Mouse (Mus musculus) spleen, embryonic (tissue): ENCODE data around the gene Atp6v0e.

Source experiments
- CTCF ChIA-PET: fragments of 350-600 bp; sonication (Branson Sonifier 250); formaldehyde crosslinking; loops from one replicate; lab custom pipeline; 2022; lab: Charles Lee

Gene Atp6v0e

DNA sequence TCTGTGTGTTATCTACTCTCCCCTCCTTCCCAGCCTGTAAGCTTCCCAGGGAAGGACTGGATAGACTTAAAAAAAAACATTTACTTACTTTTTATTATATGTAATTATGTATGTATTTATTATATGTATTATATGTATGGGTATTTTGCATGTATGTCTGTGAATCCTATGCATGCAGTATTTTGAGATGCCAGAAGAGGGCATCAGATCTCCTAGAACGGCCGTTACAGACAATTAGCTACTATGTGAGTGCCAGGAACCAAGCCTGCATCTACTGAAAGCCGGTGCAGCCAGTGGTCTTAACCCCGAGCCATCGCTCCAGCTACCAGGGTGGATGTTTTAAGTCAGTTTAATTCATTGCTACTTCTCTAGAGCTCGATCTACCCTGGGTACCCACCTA is 18.2 kb downstream of the Atp6v0e start:
- CTCF ChIA-PET, result no interaction called here

DNA sequence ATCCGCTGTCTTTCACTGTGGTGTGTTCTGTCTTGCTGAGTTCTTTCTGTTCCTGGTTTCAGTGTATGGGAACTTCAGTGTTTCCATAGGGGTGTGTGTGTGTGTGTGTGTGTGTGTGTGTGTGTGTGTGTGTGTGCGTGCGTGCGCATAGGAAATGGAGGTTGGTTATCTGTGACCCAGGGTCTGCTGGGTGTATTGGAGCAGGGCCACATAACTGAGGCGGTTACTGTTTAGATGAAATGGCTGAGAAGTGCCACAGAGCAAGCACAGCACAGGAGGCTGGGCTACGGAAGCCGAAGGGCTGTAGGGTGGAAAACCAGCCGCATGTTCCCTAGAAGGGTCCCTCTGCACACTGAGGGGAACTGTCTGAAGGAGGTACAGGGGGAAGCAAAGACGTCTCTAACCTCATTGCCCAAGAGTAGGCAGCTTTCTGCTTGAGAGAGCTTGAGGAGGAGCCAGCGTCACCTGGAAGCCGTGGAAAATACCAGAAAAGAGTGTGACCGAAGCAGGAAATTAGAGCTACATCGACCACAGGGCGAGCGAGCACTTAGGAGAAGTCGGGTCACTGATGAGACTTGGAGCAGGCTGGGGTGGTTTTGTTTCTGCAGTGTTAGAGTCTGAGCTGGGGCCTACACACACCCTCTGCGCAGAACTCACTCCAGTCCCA is 23.4 kb downstream of the Atp6v0e start:
- CTCF ChIA-PET, result no interaction called here

DNA sequence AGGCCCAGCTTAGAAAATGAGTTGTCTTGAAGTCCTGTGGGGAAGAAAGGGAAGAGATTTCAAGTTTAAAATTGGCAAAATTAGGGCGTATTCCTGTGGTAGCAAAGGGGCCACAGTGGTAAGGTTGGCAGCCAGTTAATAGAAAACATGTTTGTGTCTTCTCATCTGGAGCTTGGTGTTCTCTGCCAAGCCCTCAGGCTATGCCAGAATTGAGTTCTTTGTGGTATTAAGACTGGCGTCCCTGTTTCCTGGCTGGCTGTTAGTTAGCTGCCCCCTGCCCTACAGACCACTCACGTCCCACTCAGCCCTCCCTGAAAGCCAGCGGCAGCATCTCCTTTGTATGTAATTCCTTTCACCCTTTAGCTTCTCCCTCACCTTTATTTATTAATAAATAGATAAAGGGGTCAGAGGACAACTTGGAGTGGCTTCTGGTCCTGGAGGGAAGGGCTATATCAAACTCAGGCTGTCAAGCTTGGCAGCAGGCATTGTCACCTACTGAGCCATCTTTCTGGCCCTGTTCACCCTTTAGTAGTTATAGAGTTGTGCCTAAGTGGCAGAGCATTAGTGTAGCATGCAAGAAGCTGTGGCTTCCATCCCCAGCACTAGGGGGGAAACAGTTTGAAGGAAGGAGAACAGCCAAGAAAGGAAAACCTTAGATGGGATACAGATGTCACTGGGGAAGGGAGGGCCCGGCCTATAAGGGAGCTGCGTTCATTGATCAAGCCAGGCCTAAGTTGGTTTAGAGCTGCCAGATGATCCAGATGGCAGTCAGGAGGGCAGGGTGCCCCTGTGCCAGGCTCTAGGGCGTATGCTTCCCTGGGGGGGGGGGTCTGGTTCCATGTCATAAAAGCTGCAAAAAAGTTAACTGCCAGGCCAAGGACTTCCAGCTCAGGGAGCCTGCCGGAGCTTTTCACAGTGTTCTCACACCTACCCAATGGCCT is 26.0 kb downstream of the Atp6v0e start:
- CTCF ChIA-PET, result interaction anchor here (0.5 to 1.1 kb wide), 3 partner anchors 11 to 199 kb away, joined by 3 read pairs; no protein-coding TSS in a partner anchor

DNA sequence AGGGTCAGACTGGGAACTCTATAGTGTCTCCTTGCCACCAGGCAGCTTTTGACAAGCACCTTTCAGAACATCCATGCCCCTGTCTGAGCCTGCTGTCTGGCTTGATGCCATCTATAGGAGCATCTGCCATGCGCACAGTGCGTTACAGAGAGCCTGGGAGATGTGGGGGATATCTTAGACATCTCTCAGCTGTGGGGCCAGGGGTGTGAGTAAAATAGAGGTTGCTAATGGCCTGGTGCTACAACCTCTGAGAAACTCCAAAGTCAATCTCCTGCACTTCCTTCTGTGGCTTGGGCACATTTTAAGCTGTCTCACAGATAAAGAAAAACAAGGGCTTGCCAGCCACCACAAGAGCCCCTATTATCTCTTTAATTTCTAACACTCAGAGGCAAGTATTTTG is 26.8 kb downstream of the Atp6v0e start:
- CTCF ChIA-PET, result interaction anchor here (0.5 to 0.6 kb wide), 2 partner anchors 12 to 198 kb away, joined by 3 read pairs; no protein-coding TSS in a partner anchor

DNA sequence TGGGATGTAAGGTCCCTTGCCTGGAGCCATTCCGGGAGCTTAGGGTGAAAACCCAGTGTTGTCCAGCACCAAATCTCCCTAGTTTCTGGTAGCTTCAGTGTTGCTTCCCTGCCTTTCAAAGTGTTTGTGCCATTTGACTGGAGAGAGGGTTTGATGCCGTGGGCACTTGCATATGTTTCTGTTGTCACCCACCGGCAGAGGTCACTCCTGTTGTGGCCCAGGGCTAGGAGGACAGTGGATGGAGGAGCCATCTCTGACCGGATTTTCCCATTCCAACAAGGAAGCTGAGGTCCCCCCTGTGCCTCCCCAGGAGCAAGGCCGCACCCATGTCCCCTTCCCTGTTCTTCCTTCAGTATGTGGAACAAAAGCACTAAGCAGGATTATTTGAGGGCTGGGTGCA is 27.2 kb downstream of the Atp6v0e start:
- CTCF ChIA-PET, result no interaction called here

DNA sequence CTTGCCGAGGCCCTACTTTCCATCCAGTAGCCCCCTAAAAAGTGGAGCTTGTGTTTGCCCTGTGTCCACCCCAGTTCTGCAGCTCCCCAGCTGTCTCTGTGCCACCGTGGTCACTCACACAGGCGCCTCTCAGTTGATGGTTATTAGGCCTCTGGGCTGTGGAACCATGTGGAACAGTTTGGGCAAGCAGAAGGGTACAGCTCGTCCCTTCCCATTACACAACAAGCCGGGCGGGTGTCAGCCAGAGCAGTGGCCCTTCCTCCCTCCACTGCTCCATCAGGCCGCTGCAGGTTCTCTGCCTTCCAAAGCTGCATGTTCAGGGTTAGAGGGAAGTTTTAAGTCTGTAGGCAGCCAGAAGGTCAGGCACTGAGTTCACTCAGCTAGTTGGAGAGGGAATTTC is 28.1 kb downstream of the Atp6v0e start:
- CTCF ChIA-PET, result no interaction called here

DNA sequence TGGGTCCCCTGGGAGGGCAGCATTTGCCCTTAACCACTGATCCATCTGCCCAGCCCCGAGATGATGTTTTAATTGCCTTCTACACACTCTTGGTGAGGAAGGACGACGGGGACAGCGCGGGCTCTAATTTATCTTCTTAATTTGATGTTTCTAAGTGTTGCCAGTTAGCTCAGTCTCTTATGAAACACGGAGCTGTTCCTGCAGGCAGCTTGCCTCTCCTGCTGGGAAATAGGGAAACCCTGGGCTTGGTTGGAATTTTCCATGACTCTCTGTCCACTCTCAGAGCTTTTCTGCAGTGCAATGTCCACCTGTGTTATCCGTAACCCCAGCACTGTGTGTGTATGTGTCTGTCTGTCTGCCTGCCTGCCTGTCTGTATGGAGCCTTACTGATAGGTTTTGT is 30.4 kb downstream of the Atp6v0e start:
- CTCF ChIA-PET, result no interaction called here

DNA sequence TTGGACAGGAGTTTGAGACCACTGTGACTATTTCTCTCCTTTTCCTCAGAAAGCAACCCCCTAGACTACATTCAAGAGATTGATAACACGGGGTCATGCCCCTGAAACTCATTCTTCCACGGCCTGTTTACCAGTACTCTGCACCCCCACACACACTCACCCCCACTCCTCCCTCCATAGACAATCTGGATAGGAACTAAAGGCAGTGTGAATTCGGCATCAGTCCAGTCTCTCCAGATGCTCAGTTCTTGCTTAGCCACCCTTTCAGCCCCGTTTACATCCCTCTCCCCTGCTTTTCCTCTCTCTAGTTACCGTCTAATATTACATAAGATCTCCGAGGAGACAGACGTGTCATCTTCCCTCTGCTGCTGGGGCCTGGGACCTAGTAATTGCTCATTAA is 31.1 kb downstream of the Atp6v0e start:
- CTCF ChIA-PET, result no interaction called here

DNA sequence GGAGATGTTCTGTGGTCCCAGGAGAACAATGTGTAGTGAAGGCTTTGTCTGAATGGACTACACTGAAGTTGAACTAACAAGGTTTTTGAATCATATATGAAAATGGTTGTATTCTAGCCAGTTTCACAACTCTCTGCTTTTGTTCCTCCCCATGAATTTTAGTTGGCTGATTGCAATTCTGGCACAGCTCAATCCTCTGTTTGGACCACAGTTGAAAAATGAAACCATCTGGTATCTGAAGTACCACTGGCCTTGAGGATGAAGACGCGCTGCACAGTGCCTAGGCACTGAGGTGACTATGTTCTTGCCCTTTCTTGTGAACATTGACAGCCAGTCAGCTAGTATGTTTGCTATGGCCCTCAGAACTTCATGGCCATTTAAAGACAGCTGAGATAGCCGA is 32.2 kb downstream of the Atp6v0e start:
- CTCF ChIA-PET, result interaction anchor here (1.2 kb wide), 1 partner anchor 17 kb away, joined by 3 read pairs; no protein-coding TSS in a partner anchor

DNA sequence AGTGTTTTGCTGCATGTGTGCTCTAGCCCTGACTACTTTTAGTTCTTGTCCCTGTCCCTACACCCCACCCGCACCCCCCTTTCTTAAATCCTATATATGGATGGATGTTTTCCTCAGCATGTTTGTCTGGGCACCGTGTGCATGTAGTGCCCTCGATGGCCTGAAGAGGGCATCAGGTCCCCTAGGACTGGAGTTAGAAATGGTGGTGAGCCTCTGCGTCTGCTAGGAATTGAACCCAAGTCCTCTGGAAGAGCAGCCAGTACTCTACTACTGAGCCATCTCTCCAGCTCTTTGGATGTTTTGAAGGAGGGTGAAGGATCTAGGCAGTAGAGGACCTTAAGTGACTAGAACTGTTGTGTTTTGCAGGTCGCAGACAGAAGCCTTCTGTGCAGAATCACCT is 35.8 kb downstream of the Atp6v0e start:
- CTCF ChIA-PET, result interaction anchor here (0.7 to 0.9 kb wide), 2 partner anchors 40 to 190 kb away, joined by 3 to 5 read pairs; no protein-coding TSS in a partner anchor

DNA sequence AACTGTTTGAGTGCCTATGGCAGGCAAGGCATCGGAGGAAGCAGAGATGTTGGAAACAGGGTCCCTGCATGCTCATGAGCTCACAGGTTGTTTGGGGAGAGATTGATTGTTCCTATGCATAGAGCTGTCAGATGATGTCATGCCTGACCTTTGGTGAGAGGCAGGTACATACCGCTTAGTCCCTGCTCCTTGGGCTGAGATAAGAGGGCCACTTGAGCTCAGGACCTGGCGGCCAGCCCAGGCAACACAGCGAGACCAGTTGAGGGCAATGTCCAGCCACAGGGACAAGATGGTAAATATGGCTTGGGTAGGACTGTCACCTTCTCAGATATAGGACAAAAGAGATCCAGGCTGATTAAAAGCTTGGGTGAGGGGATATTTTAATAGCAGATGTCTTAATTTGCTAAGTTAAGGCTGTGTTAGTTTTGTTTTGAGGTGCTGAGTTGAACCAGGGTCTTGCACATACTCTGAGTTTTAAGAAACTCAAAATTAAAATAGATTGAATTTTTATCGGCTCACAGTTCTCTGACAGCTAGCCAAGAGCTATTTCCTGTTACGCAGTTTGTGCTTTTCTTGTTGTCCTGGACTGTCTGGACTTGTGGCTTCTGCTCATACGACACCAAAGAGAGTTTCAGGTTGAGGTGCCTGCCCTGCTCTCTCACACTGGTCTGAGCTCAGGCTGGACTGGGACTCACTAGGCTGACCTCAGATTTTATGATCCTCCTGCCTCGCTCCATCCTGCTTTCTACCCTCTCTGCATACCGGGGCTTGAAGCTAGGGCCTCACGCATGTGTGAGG is 37.0 kb downstream of the Atp6v0e start:
- CTCF ChIA-PET, result interaction anchor here (0.5 to 0.9 kb wide), 4 partner anchors 39 to 533 kb away, joined by 3 to 5 read pairs (median 3); no protein-coding TSS in a partner anchor

DNA sequence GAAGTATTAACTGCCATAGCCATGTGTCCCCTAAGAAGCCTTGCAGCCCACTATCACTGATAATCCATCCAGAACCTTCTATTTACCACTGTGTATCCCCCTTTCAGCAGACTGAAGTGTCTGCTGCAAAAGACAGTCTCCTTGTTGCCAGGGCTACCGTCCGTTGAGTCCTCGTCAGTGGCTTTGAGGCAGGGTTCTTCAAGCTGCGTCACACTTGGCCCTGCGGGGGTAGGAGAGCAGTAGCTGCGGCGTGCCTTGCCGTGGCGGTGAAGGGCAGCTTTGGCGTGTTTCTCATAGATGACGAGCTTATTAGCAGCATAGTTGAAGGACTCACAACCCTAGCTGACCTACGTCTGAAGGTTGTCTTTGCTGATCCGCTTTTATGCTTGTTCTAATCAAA is 38.5 kb downstream of the Atp6v0e start:
- CTCF ChIA-PET, result no interaction called here

DNA sequence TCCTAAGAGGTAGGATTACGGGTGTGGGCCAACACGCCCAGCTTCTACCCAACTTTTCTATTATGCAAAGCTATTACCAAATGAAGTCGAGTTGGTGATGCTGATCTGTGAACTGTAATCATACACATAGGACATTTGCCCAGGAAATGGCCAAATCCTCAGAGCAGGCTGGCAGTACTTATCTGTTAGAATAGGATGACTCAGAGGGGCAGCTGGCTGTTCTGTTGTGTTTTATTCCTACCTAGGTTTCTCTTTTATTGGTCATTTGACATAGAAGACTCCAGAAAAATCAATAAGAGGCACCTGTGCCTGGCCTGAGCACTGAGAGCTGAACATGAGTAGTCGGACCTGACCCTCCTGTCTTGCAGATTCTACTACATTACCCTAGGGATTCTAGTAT is 39.6 kb downstream of the Atp6v0e start:
- CTCF ChIA-PET, result no interaction called here

DNA sequence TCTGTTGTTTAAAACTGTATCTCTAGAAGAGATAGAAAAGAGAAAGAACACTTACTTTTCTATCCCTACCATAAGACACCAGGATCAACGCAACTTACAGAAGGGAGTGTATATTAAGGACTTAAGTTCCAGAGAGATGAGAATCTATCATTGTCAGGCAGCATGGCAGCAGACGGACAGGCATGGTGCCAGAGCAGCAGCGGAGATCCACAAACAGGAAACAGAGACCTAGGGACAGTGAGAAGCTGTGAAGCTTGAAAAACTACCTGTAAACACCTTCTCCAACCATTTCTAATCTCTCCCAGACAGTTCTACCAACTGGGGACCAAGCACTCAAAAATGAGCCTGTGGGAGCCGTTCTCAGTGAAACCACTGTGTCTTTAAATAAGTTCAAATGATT is 40.6 kb downstream of the Atp6v0e start:
- CTCF ChIA-PET, result no interaction called here

DNA sequence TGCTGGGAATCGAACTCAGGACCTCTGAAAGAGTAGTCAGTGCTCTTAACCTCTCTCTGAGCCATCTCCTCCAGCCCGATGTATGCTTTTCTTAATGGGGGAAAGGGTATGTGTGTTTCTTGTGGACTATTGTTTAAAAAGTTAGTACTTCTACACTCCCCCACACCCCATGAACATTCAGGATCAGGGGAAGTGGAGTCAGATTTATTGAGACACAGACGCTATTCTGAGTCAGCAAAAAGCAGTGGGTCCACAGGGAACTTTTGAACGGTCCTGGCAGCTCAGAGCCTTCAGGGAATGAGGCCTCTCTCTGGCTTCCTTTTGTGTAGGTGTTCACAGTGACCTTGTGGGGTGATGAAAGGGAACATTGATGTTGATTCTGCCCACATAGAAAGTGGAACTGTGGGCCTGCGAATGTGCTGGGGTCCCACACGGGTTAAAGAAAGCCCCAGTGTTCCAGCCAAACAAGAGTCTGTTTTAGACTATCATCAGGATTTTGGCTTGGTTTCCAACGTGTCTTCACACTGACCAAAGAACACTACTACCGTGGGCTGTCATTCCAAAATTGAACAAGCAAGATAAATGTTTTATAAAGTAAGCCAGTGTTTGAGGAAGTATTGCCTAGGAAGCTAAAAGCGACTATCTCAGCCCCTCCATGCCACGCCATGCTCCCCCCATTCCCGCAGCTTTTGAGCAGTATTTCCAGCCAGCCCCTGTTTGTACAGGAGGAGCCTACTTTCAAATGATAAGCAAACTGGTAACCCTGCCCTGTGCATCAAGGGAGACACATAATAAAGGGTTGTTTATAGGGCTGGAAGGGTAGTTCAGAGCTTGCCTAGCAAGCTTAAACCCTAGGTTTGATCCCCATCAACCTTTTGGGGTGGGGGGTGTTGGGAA is 42.7 kb downstream of the Atp6v0e start:
- CTCF ChIA-PET, result no interaction called here

DNA sequence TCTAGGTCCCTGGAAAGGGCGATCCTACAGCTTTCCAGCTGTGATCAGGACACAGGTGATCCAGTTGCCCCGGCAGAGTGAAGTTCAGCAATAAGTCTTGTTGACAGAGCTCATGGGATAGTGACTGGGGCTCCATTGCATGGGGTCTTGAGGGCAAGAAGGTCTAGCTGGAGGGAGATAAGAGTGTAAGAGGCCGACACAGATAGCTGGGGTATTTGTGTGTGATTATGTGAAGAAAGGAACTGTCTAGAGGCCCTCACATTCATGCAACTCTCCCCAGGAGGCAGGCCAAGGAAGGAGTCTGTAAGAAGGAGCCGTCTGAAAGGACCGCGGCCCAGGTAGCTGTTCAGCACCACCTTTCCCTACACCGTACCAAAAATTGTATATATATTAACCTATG is 44.0 kb downstream of the Atp6v0e start:
- CTCF ChIA-PET, result interaction anchor here (0.7 to 1.6 kb wide), 2 partner anchors 18 to 104 kb away, joined by 3 to 22 read pairs; no protein-coding TSS in a partner anchor

DNA sequence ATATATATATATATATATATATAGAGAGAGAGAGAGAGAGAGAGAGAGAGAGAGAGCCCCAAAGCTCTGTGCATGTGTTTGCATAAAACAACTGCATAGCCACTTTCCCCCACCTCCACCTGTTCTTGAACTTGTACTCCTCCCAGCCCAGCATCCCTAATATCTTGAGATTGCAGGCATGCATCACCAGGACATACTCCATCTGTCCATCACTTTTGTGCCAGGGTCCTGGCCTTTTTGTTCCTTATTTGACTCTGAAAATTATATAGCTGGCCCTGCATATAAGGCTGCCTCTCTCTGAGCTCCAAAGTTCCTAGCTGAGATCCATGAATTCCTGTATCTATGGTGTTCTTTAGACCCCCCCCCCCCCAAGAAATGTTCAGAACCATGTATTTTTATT is 45.5 kb downstream of the Atp6v0e start:
- CTCF ChIA-PET, result no interaction called here

DNA sequence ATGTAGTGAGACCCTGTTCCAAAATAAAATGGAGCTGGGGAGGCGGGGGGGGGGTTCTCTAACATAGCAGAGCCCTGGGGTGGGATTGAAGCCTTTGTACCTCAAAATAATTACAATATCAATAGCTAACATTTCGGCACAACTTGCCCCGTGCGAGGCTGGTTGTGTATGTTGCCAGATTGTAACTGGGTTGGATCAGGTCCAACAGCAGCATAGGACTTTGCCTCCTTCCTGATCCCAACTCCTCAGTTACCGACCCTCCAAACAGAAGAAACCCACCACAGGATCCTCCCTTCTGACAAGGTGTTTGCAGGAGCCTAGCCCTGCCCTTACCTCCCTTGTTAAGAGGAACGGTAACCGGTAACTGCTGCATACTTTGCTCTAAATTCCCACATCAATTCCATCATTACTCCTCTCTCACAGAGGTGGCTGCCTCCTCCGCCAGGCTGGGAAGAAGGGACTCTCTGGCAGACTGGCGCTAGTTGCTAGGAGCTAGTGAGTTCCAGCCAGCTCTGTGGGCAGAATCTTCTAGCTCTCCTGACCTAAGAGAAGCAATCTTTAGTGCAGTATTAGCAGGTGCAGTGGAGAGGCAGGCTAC is 46.1 kb downstream of the Atp6v0e start:
- CTCF ChIA-PET, result no interaction called here

DNA sequence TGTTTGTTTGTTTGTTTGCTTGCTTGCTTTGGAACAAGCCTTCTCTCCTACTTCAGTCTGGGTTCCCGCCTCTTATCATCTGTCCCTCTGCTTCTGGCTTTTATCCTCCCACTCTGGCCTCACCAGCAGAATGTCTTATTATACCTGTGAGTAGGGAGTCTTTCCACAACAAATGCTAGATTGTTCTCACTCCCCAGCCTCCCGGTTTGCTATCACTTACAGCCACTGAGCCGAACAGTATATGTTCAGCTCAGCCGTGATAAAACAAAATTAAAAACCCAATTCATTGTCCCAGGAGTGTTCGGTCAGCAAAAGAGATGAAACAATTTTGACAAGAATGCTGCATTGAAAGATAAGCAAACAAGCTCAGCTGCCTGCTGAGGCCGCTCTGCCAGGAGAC is 47.0 kb downstream of the Atp6v0e start:
- CTCF ChIA-PET, result interaction anchor here (0.6 kb wide), 1 partner anchor 48 kb away, joined by 6 read pairs; no protein-coding TSS in a partner anchor

DNA sequence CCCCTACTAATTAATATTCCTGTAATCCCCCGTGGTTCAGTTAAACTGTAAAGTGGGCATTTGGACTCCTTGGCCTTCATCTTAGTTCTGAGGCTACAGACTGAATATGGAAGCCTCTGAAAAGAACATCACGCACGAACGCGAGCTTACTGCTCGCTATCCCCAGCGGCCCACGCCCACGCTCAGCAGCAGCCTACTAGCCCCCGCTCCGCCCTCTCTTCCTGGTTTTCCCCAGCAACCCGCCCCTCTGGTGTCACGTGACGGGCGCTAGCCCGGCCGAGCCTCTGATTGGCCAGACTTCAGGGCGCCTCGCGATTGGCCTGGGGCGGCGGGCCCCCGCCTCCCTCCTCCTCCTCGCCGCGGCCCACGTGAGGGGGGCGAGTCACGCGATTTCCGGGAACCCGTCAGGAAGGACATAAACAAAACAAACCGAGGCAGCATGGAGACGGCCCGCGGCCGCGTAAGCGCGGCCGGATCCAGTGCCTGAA is 52.3 kb downstream of the Atp6v0e start, which contains the start of gene Crebrf:
Crebrf (plus strand) TSS at position 380 of the 488 bp plus-strand sequence.
- CTCF ChIA-PET, result interaction anchor here (1.2 kb wide), 1 partner anchor 171 kb away, joined by 3 read pairs; no protein-coding TSS in a partner anchor
